Mouse (Mus musculus): ENCODE data around the gene Pcgf6.
A peak's percentile ranks its signal among the peaks of the same experiment; 100 is the strongest.

The Pcgf6 gene

DNA sequence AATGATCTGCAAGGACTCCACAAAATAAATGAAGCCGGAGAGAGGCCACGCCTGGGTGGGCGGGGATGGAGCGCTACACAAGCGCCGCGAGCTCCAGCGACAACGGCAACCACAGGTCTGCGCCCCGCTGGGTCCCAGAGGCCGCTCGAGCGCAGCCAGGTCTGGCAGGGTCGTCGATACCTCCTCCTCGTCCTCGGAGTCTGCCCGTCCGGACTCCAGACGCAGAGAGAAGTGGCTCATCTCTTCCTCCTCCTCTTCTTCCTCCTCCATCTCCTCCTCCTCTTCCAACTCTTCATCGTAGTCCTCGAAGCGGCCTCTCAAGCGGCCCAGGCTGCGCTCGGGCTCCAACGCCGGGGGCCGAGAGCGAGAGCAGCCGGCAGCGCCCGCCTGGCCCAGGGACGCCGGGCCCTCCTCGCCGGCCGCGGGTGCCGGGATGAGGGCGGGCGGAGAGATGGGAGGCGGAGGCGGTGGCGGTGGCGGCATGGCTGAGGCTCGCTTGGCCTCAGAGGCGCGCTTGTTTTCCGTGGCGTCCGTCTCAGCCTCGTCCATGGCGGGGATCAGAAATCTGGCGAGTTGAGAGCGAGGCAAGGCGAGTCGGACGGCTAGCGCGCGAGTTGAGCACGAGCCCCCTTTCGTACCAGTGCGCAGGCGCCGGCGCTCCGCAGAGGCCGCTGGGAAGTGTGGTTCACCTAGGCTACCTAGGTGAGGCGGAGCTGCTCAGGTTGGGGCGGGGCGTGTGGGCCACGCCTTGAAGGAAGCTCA lies at the start of gene Pcgf6:
Pcgf6 (minus strand) TSS at position 636 of the 762 bp plus-strand sequence.
- DNase-seq (ENCODE audit: low read depth, low spot score) = peak; percentile 70

DNA sequence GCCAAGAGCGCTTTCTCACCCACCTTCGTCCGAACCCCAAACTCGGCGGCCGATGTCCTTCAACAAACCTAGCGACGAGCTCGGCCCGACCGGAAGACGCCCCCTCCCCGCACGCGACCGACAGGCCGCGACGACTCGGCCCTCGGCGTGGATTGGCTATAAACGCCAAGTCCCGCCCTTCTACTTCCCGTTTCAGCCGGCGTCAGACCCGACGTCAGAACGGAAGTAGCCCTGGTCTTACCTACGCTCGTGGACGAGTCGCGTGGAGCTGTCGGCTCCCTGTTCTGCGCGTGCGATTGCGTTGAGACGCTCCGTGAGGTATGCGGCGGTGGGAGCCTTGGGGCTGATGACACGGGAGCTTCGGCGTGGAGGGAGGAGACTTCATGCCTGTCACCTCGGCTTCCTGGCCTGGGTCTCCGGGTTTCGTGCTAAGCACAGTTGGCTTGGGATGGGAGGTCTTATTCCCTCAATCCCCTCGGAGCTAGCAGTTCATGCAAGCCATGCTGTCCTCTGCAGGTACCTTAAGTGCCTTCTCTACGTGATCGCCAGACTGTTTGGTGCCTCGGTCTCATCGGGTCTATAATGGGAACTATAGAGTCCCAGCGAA lies 39.9 kb upstream of the Pcgf6 start, which contains the start of the genes Usmg5 and Pdcd11:
Usmg5 (minus strand) TSS at position 98 of the 607 bp plus-strand sequence.
Pdcd11 (plus strand) TSS at position 219 of the 607 bp plus-strand sequence.
- peak; percentile 92 for DNase-seq (ENCODE audit: low read depth, low spot score)

DNA sequence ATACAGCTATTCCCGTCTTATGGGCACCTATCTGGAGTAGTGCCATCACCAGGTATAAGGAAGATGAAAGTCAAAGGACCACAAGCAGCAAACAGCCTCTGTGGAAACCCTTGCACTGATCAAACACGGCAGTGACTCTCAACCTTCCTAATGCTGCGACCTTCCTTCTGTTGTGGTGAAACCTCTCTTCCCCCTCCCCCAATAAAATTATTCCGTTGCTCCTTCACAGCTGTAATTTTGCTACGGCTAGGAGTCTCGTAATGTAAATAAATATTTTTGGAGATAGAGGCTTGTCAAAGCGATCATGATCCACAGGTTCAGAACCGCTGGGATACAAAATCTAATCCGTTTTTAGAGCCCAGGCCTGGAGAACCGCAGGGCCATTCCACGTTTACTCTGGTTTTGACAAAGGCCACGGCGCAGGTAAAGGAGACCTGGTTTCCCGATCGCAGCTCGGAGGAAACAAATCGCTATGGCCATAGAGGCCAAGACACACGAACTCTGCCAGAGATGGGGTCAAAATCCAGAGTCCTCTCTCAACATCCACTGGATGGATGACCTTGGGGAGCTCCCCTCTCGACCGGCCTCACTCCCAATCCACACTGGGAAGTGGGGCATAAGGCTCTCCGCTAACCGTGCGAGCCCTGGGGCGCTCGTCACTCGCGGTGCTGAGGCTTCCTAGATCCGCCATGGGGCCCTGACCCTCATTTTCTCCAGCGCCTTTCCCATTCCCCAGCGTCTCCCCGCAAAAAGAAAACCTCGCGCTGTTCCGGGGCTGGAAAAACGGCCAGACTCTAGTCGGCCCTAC lies 39.2 kb upstream of the Pcgf6 start:
- DNase-seq (ENCODE audit: low read depth, low spot score) = no peak

DNA sequence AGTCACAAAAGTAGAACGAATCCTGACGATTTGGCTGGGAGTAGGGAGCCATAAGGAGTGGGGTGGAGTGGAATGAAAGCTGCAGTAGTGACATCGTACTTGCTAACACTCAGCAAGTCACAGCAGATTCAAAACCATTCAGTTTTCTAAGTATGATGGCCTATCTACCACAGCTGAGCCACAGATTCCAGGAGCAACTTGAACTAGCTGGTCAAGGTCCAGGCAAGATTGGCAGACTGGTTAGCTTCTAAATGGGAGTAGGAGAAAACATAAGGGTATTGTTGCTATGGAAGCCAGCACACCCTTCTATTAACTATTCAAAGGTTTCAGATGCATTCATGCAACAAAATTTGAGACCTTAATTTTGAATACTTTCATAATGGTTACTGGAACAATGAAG lies 37.5 kb upstream of the Pcgf6 start:
- no peak for DNase-seq (ENCODE audit: low read depth, low spot score)

DNA sequence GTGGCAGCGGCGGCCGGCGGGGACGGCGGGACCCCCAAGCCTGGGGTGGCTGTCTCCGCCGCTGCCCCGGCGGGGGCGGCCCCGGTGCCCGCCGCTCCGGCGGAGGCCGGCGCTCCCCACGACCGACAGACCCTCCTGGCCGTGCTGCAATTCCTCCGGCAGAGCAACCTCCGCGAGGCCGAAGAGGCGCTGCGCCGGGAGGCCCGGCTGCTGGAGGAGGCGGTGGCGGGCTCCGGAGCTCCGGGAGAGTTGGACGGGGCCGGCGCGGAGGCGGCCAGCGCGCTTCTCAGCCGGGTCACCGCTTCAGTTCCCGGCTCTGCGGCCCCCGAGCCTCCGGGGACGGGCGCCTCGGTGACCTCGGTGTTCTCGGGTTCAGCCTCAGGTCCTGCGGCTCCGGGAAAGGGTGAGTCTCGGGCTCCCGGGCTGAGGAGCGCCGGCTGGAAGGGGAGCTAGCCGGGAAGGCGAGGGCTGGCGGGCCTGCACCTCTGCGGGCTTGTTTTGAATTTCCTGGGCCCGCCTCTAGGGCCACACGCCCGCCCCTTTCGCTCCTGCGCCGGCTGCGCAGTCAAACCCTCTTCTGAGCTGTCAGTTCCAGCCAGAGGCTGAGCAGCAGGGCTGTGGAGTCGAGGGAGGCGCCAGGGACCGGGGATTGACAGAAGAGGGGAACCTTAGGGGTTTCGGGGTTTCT lies 17.4 kb upstream of the Pcgf6 start:
- DNase-seq (ENCODE audit: low read depth, low spot score) = no peak

DNA sequence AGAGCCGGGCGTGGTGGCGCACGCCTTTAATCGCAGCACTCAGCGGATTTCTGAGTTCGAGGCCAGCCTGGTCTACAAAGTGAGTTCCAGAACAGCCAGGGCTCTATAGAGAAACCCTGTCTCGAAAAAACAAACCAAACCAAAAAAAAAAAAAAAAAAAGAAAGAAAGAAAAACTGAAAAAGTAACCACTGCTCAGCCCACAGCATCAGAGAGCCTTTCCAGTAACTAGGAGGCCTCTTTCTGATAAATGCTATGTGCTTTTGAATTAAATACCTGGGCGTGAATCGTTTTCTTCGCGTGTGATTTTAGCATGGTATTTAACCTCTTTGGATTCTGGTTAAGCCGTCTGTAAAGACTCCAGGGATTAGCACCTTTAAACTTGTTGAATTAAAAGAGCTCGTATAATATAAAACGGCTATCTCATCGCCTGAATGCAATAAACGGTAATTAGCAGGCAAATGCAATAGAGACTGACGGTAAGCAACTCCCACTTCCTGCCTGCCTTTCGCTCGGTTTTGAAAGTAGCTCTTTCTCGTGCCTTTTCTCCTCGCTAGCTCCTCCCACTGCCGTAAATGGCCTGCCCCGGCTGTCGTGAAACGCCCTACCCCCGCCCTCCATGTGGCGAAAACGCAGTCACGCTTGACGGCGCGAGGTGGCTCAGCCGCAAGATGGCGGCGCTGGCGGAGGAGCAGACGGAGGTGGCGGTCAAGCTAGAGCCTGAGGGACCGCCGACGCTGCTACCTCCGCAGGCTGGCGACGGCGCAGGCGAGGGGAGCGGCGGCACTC lies 16.6 kb upstream of the Pcgf6 start, which contains the start of gene Taf5:
Taf5 (plus strand) TSS at position 651 of the 787 bp plus-strand sequence.
- DNase-seq (ENCODE audit: low read depth, low spot score) = peak; percentile 90

DNA sequence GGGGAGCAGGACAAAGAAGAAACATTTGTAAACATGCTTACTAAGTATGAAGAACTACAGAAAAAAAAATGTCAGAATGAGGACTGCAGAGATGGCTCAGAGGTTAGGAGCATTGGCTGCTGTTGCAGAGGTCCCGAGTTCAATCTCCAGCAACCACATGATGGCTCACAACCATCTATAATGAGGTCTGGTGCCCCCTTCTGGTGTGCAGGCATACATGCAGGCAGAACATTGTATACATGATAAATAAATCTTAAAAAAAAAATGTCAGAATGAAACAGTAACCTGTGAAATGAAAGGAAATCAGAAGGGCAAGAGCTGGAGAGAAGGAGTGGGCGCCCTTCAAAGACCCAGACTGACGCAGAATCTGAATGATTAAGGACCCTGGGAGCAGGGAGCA lies 15.2 kb upstream of the Pcgf6 start:
- no peak for DNase-seq (ENCODE audit: low read depth, low spot score)

DNA sequence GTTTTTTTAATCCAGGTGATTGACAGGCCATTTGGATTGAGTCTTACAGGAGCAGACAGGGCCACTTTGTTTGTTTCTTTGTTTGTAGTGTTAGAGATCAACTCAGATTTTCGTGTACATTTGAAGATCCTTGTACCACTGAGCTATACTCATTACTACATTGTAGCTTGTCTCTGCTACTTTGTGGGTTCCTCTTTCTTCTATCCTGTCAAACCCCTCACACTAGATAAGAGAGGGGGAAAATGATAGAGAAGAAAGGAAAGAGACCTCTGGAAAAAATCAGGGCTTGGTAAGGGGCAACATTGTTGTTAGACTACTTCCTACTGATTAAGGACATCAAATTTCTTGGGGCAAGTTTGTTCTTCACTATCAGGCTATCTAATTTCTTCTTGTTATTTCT lies 7.0 kb upstream of the Pcgf6 start:
- no peak for DNase-seq (ENCODE audit: low read depth, low spot score)

DNA sequence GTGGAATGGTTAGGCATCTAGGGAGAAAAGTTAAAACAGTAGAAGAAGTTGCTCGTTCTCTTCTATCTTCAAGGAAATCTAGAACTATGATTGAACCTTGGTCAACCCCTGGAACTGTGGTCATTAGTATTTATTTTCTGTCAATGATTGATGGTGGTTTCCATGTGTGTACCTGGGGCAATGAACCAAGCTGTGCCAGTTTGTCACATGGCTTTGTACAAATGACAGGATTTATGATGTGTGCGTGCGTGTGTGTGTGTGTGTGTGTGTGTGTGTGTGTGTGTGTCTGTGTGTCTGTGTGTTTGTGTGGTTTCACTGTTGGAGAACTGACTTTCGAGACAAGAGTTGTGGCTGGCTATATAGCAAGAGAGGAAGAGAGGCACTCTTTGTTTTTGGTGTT lies 2.8 kb upstream of the Pcgf6 start:
- DNase-seq (ENCODE audit: low read depth, low spot score) = no peak

DNA sequence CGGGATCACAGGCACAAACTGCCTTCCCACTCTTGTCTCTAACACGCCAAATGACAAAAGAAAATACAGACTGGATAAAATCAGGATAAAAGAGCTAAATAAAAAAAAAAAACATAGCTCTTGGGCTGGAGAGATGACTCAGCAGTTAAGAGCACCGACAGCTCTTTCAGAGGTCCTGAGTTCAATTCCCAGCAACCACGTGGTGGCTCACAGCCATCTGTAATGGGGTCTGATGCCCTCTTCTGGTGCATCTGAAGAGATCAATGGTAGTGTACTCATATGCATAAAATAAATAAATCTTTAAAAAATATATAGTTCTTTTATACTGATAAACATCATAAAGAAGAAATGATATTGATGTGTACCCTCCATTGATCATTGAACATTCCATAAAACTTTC lies 2.2 kb upstream of the Pcgf6 start:
- no peak for DNase-seq (ENCODE audit: low read depth, low spot score)

DNA sequence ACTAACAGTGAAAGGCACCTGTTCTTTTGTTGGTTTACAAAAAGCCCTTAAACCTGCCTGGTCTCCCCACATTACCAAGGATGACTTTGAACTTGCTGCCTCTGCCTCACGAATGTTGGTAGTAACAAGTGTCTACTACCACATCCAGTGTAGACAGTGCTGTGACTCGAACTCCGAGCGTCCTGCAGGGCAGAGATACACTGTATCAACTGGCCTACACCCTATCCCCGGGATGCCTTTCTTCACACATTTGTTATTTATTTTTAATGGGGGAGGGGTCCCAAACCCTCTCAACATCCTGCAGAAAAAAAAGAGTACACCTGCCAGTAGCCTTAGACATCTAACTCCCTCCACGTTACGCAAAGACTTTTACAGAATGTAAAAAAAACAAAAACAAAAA lies 866 bp downstream of the Pcgf6 start:
- no peak for DNase-seq (ENCODE audit: low read depth, low spot score)

DNA sequence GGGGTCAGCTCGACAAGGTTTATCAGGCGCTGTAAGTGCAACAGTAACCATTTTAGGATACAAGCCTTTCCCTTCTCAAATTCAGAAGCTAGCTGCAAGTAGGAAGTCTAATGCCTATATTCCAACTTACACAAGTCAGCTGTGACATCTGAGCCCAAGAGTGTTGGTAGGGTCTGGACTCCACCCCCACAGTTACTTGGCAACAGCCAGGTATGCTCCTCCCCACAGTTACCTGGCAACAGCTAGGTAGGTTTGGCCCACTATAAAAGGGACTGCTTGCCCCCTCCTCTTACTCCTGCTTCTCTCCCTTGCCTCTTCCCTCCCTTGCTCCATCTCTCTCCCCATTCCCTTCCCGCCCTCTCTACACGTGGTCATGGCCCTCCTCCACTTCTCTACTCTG lies 1.6 kb downstream of the Pcgf6 start:
- no peak for DNase-seq (ENCODE audit: low read depth, low spot score)

DNA sequence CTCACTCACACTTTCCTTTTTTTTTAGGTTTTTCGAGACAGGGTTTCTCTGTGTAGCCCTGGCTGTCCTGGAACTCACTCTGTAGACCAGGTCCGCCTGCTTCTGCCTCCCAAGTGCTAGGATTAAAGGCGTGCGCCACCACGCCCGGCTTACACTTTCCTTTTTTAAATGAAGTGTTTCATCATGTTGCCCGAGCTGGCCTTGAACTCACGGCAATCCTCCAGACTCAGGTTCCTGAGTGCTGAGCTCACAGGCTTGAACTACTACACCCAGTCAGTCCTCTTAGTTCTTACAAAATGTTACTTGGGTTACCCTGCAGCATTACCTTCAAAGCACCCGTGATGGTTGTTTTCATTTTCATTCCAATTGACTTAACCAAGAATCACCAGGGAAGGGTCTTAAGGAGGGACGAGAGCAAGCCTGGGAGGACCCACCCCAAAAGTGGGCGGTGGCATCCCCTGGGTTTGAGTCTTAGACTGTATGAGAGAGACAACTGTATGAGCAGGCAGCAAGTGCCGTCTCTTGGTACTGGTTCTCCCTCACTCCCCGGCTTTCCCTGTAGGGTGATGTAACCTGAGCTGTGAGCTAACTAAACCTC lies 3.4 kb downstream of the Pcgf6 start:
- no peak for DNase-seq (ENCODE audit: low read depth, low spot score)

DNA sequence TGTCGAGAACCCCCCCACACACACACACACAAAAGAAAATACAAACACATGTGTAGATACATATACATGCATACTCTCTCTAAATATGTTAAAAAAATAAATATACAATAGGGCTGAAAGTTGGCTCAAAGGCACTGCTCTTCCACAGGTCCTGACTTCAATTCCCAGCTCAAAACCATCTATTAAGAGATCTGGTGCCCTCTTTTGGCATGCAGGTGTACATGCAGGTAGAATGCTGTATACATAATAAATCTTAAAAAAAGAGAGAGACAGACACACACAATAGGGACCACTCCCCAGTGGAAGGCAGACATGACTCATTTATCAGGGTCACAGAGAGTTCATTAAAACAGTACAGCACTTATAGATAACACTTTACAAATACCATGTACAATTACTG lies 4.4 kb downstream of the Pcgf6 start:
- no peak for DNase-seq (ENCODE audit: low read depth, low spot score)

DNA sequence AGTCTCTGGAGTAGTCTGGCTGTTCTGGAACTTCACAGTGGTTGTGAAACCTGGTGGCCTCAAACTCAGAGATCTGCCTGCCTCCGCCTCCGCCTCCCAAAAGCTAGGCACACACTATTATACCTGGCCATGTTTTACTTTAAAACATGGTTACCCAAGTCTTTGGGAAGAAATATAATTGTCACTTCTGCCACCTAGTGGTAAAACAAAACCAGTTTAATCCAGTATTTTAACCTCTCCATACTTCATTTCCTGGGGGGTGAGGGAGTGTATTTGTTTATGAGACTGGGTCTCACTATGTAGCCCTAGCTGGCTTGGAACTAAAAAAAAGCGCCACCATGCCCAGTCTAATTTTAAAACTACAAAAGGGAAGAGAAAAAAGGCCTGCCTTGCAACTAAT lies 7.1 kb downstream of the Pcgf6 start:
- no peak for DNase-seq (ENCODE audit: low read depth, low spot score)

DNA sequence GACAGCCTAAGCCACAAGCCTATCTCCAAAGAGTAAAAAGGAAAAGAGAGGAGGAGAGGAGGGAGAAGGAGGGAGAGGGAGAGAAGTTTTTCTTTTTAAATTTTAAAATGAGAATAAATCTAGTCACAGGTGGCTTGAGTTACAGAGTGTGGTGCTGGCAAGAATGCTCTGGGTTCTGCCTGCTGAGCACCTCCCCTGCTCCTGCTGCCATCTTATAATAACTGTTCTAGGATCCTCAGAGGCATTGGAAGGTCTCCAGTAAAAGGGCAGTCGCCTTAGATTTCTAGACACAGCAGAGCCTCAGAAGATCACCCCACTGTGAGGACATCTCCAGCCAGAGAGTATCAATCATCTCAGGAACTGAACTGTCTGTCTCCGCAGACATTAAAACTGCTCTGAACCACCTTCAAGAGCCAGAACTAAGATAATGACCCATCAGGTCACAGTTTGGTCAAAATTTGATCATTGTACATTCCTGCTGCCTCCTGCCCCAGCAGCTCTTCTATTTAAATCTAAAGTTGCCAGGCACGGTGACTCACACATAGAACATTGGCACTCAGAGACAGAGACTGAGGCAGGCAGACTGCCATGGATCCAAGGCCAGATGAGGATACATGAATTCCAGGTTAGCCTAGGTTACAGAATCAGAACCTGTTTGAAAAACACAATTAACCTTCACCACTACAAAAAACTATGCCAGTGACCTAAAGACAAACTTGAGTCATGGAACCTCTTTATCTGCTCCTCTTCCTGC lies 9.8 kb downstream of the Pcgf6 start:
- DNase-seq (ENCODE audit: low read depth, low spot score) = no peak

DNA sequence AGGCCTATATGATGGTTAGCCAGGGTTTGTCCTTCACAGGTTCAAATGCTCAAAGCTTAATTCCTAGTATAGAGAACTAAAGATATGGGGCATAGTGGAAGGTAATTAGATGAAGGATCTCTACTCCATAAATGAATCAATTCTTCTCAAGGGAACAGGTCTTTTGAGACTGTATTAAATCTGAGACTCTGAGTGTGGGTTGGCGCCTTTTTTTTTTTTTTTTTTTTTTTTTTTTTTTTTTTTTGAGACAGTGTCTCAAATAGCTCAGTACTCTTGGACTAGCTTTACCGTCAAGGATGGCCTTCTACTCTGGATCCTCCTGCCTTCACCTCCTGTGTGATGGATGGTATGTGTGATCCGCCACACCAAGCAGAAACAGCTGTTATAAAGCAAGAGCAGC lies 14.1 kb downstream of the Pcgf6 start:
- no peak for DNase-seq (ENCODE audit: low read depth, low spot score)

DNA sequence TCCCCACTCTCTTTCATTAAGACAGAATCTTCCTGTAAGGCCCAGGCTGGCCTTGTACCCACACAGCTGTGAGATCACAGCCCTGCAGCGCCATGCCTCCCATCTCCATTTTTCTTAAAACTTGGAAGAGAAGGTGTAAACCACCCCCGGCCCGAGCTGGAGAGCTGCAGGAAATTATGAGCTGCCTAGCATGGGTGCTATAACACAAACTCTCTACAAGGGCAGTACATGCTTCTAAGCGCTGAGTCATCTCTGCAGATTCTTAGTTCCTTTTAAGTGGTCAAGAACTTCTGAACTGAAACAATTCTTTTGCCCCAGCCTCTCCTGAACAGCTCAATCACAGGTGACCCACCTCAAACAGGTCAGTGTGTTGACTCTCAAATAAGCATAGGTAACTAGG lies 15.8 kb downstream of the Pcgf6 start:
- no peak for DNase-seq (ENCODE audit: low read depth, low spot score)

DNA sequence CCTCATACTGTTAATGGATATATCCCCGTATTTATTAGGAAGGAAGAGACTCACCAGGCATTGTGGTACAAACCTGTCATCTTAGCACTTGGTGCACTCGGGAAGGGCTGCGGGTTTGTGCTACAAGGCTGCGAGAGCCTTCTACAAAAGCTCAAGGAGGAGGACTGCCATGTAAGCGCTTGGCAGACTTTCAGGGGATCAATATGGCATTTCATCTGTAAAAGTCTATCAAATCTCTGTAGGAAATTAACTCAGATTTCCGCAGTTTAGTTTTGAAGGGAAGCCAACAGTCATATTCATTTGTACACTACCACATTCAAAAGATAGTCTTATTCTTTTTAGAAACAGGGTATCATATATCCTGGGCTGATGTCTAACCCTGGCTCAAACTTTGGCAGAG lies 18.9 kb downstream of the Pcgf6 start:
- DNase-seq (ENCODE audit: low read depth, low spot score) = no peak

DNA sequence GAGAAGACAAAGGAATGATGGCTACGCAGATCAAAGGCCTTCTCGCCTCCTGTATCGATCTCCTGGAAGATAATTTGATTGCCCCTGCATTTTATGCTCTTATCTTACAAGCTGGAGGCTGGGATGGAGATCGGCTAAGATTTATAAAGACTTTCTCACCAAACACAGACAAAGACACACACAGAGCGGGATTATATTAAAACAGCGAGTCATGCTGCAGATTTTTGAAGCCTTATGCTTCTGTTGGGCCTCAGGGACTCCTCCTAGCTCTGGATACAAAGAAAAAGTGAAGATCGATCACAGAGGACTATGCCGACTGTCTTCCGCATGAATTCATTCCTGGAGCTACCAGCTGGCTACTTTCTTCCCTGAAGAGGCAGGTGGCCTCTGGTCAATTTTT lies 20.9 kb downstream of the Pcgf6 start:
- no peak for DNase-seq (ENCODE audit: low read depth, low spot score)

Data from retina, adult 2 months (tissue).